In the genomic region with DNA sequence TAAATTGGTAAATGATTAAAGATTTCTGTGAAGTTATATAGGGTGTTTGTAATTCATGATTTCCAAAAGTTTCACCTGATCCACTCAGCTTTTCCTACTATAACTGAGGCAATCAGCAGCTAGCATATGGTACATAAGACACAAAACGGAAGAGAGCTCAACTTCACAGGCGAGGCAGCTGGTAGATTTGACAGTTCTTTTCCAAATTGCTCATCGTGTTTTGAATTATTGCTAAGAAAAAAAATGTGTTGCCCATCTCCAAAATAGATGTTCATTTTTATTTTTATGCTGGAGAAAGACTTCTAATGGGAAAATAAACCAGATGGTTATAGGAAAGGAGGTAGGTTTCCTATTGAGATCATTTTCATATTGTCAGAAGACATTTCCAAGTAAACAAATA, we compare ENCODE assay signal across 23 mouse cellular contexts.
DNase-seq lines count a peak whose midpoint lies in the region; ATAC-seq and TF ChIP-seq lines count a peak whose summit lies in the region.
"Had no signal": no experiment of that assay in that cellular context is flagged by ENCODE, and none has a peak within 500 bp of the region (broad histone marks: within the 10 kb centered on the region; RNA-seq: fewer than 3 reads in every experiment).

No protein-coding gene starts in this region.

- TF ChIP-seq POLR2A in brain, embryonic 14.5 days (IDR thresholded peaks at IDR 0.05; ENCODE audit: borderline replicate concordance, extremely low read depth, insufficient read depth, insufficient read length, poor library complexity, severe bottlenecking) = no peak

- H3K4me3 ChIP-seq in layer of hippocampus, adult 2 months = no peak overlapping the region
- no peak overlapping the region for H3K4me3 ChIP-seq in hindbrain, embryonic 11.5 days (ENCODE audit: low read depth, low read length)
- H3K4me3 ChIP-seq in heart, embryonic 12.5 days = no peak overlapping the region
- H3K4me3 ChIP-seq: embryonic facial prominence, embryonic 15.5 days; heart, embryonic 15.5 days; limb, embryonic 12.5 days; midbrain, embryonic 10.5 days had no signal

- no peak overlapping the region for H3K4me2 ChIP-seq in hindbrain, embryonic 11.5 days (replicated peaks; ENCODE audit: low read depth, low read length)
- H3K4me2 ChIP-seq in heart, embryonic 12.5 days = no peak overlapping the region
- H3K4me2 ChIP-seq: embryonic facial prominence, embryonic 15.5 days; heart, embryonic 15.5 days; hindbrain, embryonic 14.5 days; limb, embryonic 12.5 days; liver, embryonic 11.5 days had no signal

- DNase-seq in layer of hippocampus, adult 11-12 months (ENCODE audit: low spot score) = peak; percentile 51
- no peak for DNase-seq in layer of hippocampus, postnatal 10 days (ENCODE audit: low spot score in 2 of 2)
- peak; percentile 73 for DNase-seq in brain, embryonic 14.5 days (ENCODE audit: low read depth)
- peak; percentile 20 to 73 for DNase-seq in layer of hippocampus, adult 2 months (ENCODE audit: low spot score in 2 of 2)
- peak; percentile 21 to 32 for DNase-seq in left cerebral cortex, adult 9 months (ENCODE audit: low spot score in 2 of 2)
- no peak for DNase-seq in hindbrain, embryonic 11.5 days (ENCODE audit: low spot score)
- DNase-seq: adrenal gland, adult 8-10 months; cerebellum, adult 9-10 months; gastrocnemius, postnatal 25 days; heart, adult 18-20 months; heart, postnatal 36 days; kidney, adult 2 months; kidney, postnatal 14 days; lung, adult 18-20 months; lung, postnatal 10 days had no signal

- TF ChIP-seq CTCF in brain, embryonic 14.5 days (IDR thresholded peaks at IDR 0.05; ENCODE audit: borderline replicate concordance, extremely low read depth, insufficient read depth, insufficient read length) = no peak
- no peak for TF ChIP-seq CTCF in layer of hippocampus, adult 2 months (conservative IDR thresholded peaks at IDR 0.05)

- 91% methylated on average over 3 of the region's 3 CpGs for WGBS in hindbrain, embryonic 11.5 days
- WGBS in heart, embryonic 12.5 days = 85% methylated on average over 3 of the region's 3 CpGs

- no peaks in the 10 kb centered on the region for H3K4me1 ChIP-seq in hindbrain, embryonic 11.5 days (replicated peaks; ENCODE audit: control insufficient read depth, insufficient read depth, low read length)
- no peaks in the 10 kb centered on the region for H3K4me1 ChIP-seq in heart, embryonic 12.5 days (replicated peaks)
- H3K4me1 ChIP-seq: embryonic facial prominence, embryonic 15.5 days; heart, embryonic 15.5 days; limb, embryonic 12.5 days; midbrain, embryonic 10.5 days had no signal

- H3K27ac ChIP-seq in layer of hippocampus, adult 2 months = peak overlapping the region; percentile 54; the same call in 1 of the 2 replicates
- H3K27ac ChIP-seq in hindbrain, embryonic 11.5 days (ENCODE audit: low read depth, low read length) = no peak overlapping the region
- no peak overlapping the region for H3K27ac ChIP-seq in heart, embryonic 12.5 days (ENCODE audit: poor library complexity, severe bottlenecking)
- H3K27ac ChIP-seq: embryonic facial prominence, embryonic 15.5 days; heart, embryonic 15.5 days; hindbrain, embryonic 14.5 days; limb, embryonic 12.5 days; midbrain, embryonic 10.5 days; stomach, postnatal 0 days had no signal

- no peaks in the 10 kb centered on the region for H3K27me3 ChIP-seq in hindbrain, embryonic 11.5 days (ENCODE audit: control insufficient read depth, insufficient read depth, low read length)
- H3K27me3 ChIP-seq in heart, embryonic 12.5 days (replicated peaks) = no peaks in the 10 kb centered on the region
- H3K27me3 ChIP-seq: embryonic facial prominence, embryonic 15.5 days; heart, embryonic 15.5 days; limb, embryonic 12.5 days had no signal

- H3K36me3 ChIP-seq in hindbrain, embryonic 11.5 days (ENCODE audit: control insufficient read depth, insufficient read depth, low read length) = no peaks in the 10 kb centered on the region
- no peaks in the 10 kb centered on the region for H3K36me3 ChIP-seq in heart, embryonic 12.5 days
- H3K36me3 ChIP-seq: embryonic facial prominence, embryonic 15.5 days; heart, embryonic 15.5 days; limb, embryonic 12.5 days; midbrain, embryonic 10.5 days had no signal

- ATAC-seq in hindbrain, embryonic 11.5 days (ENCODE audit: low FRiP score) = no peak
- ATAC-seq in heart, embryonic 12.5 days (ENCODE audit: insufficient number of reproducible peaks, low FRiP score) = no peak

- H3K9me3 ChIP-seq in hindbrain, embryonic 11.5 days (ENCODE audit: control insufficient read depth, low read length) = no peaks in the 10 kb centered on the region
- H3K9me3 ChIP-seq in heart, embryonic 12.5 days (replicated peaks) = no peaks in the 10 kb centered on the region
- H3K9me3 ChIP-seq: embryonic facial prominence, embryonic 15.5 days; heart, embryonic 15.5 days; limb, embryonic 12.5 days; midbrain, embryonic 10.5 days had no signal

- H3K9ac ChIP-seq in hindbrain, embryonic 11.5 days (ENCODE audit: low read depth, low read length) = no peak overlapping the region
- no peak overlapping the region for H3K9ac ChIP-seq in heart, embryonic 12.5 days
- H3K9ac ChIP-seq: embryonic facial prominence, embryonic 15.5 days; heart, embryonic 15.5 days; hindbrain, embryonic 14.5 days; limb, embryonic 12.5 days had no signal

Comparison
In these comparisons a context has a peak if more than half of its experiments do, and no peak if none do; other contexts are left out.
1. DNase-seq: peak in layer of hippocampus, adult 11-12 months (single experiment), brain, embryonic 14.5 days (single experiment), layer of hippocampus, adult 2 months (2 of 2) and left cerebral cortex, adult 9 months (2 of 2); none in layer of hippocampus, postnatal 10 days (0 of 2) and hindbrain, embryonic 11.5 days (single experiment).